16 mouse cellular contexts compared by ENCODE assay signal in genomic region chr6:129559641-129560027, GRCm38 (mm10). TPM values are rescaled to one million over a fixed set of nuclear protein-coding genes. Genes with fewer than 3 reads are reported as not detected.
DNase-seq lines count a peak whose midpoint lies in the region; ATAC-seq and TF ChIP-seq lines count a peak whose summit lies in the region.
"Had no signal": no experiment of that assay in that cellular context is flagged by ENCODE, and none has a peak within 500 bp of the region (broad histone marks: within the 10 kb centered on the region; RNA-seq: fewer than 3 reads in every experiment).

No protein-coding gene starts in this region.

- no peak for TF ChIP-seq EP300 in lung, postnatal 0 days (IDR thresholded peaks at IDR 0.05)

- H3K27ac ChIP-seq in lung, embryonic 14.5 days (ENCODE audit: low read depth): no peak overlapping the region
- H3K27ac ChIP-seq in lung, postnatal 0 days (ENCODE audit: low read length): no peak overlapping the region
- no peak overlapping the region for H3K27ac ChIP-seq in forebrain, embryonic 14.5 days (ENCODE audit: low read depth, low read length)
- no peak overlapping the region for H3K27ac ChIP-seq in hindbrain, postnatal 0 days
- H3K27ac ChIP-seq in neural tube, embryonic 13.5 days (replicated peaks): no peak overlapping the region
- H3K27ac ChIP-seq in kidney, embryonic 15.5 days: no peak overlapping the region
- H3K27ac ChIP-seq in heart, embryonic 10.5 days: no peak overlapping the region
- H3K27ac ChIP-seq: heart, embryonic 15.5 days; liver, embryonic 13.5 days; stomach, embryonic 15.5 days had no signal

- WGBS in lung, embryonic 14.5 days: 56% methylated on average over 4 of the region's 4 CpGs
- WGBS in lung, postnatal 0 days: 47% methylated on average over 4 of the region's 4 CpGs
- 58% methylated on average over 4 of the region's 4 CpGs for WGBS in forebrain, embryonic 14.5 days
- WGBS in hindbrain, postnatal 0 days: 59% methylated on average over 4 of the region's 4 CpGs
- 59% methylated on average over 4 of the region's 4 CpGs for WGBS in neural tube, embryonic 13.5 days
- WGBS in kidney, embryonic 15.5 days: 61% methylated on average over 4 of the region's 4 CpGs
- WGBS in heart, embryonic 10.5 days: 44% methylated on average over 4 of the region's 4 CpGs

- no peak overlapping the region for H3K4me3 ChIP-seq in lung, embryonic 14.5 days (ENCODE audit: low read depth, low read length)
- no peak overlapping the region for H3K4me3 ChIP-seq in lung, postnatal 0 days (ENCODE audit: low read depth, low read length)
- H3K4me3 ChIP-seq in forebrain, embryonic 14.5 days (ENCODE audit: low read depth, low read length): no peak overlapping the region
- H3K4me3 ChIP-seq in hindbrain, postnatal 0 days (ENCODE audit: low read length): no peak overlapping the region
- H3K4me3 ChIP-seq in neural tube, embryonic 13.5 days: no peak overlapping the region
- H3K4me3 ChIP-seq in kidney, embryonic 15.5 days (replicated peaks): no peak overlapping the region
- H3K4me3 ChIP-seq in heart, embryonic 10.5 days: no peak overlapping the region
- H3K4me3 ChIP-seq: heart, embryonic 15.5 days; liver, embryonic 13.5 days; stomach, embryonic 15.5 days had no signal

- ATAC-seq in lung, embryonic 14.5 days (ENCODE audit: insufficient read depth): 0 out of 2 replicates have a peak, but pooled peaks have one; percentile 36
- no peak for ATAC-seq in lung, postnatal 0 days
- peak; percentile 21 for ATAC-seq in forebrain, embryonic 14.5 days
- peak; percentile 36; the same call in 1 of the 2 replicates for ATAC-seq in hindbrain, postnatal 0 days
- ATAC-seq in neural tube, embryonic 13.5 days (ENCODE audit: low read depth): peak; percentile 44; the same call in 1 of the 2 replicates
- ATAC-seq in kidney, embryonic 15.5 days (replicated peaks; ENCODE audit: low FRiP score): no peak
- ATAC-seq in inflammation-experienced regulatory T-cells, adult 6 months: no peak

- no peak for DNase-seq in lung, embryonic 14.5 days
- DNase-seq in lung, postnatal 0 days (ENCODE audit: low spot score): no peak
- DNase-seq in forebrain, embryonic 14.5 days (ENCODE audit: low spot score): no peak
- no peak for DNase-seq in hindbrain, postnatal 0 days (ENCODE audit: low spot score)
- no peak for DNase-seq in heart, embryonic 10.5 days (ENCODE audit: low spot score)

- H3K9ac ChIP-seq in lung, embryonic 14.5 days: no peak overlapping the region
- H3K9ac ChIP-seq in lung, postnatal 0 days (replicated peaks; ENCODE audit: low read depth): no peak overlapping the region
- H3K9ac ChIP-seq in forebrain, embryonic 14.5 days (ENCODE audit: low read length): no peak overlapping the region
- H3K9ac ChIP-seq in hindbrain, postnatal 0 days (replicated peaks; ENCODE audit: low read length): no peak overlapping the region
- no peak overlapping the region for H3K9ac ChIP-seq in neural tube, embryonic 13.5 days
- no peak overlapping the region for H3K9ac ChIP-seq in kidney, embryonic 15.5 days
- H3K9ac ChIP-seq: heart, embryonic 15.5 days; liver, embryonic 13.5 days; stomach, embryonic 15.5 days had no signal

- H3K4me1 ChIP-seq in lung, embryonic 14.5 days (ENCODE audit: insufficient read depth): no peaks in the 10 kb centered on the region
- no peaks in the 10 kb centered on the region for H3K4me1 ChIP-seq in lung, postnatal 0 days (ENCODE audit: insufficient read depth, low read depth, low read length)
- H3K4me1 ChIP-seq in forebrain, embryonic 14.5 days (ENCODE audit: control insufficient read depth, insufficient read depth, low read length): no peaks in the 10 kb centered on the region
- H3K4me1 ChIP-seq in hindbrain, postnatal 0 days (ENCODE audit: insufficient read depth, low read length): no peaks in the 10 kb centered on the region
- no peaks in the 10 kb centered on the region for H3K4me1 ChIP-seq in neural tube, embryonic 13.5 days (replicated peaks)
- H3K4me1 ChIP-seq in kidney, embryonic 15.5 days: peaks cover 14% of the 10 kb centered on the region; the same call in 1 of the 2 replicates
- no peaks in the 10 kb centered on the region for H3K4me1 ChIP-seq in heart, embryonic 10.5 days
- H3K4me1 ChIP-seq: stomach, embryonic 15.5 days had no signal

- no peak for TF ChIP-seq CTCF in lung, embryonic 14.5 days (IDR thresholded peaks at IDR 0.05; ENCODE audit: low read depth)
- no peak for TF ChIP-seq CTCF in lung, postnatal 0 days (IDR thresholded peaks at IDR 0.05)
- no peak for TF ChIP-seq CTCF in hindbrain, postnatal 0 days (IDR thresholded peaks at IDR 0.05; ENCODE audit: low read depth)

- H3K27me3 ChIP-seq in lung, embryonic 14.5 days (ENCODE audit: insufficient read depth, low read length): no peaks in the 10 kb centered on the region
- H3K27me3 ChIP-seq in lung, postnatal 0 days (replicated peaks; ENCODE audit: insufficient read depth, low read length): no peaks in the 10 kb centered on the region
- no peaks in the 10 kb centered on the region for H3K27me3 ChIP-seq in forebrain, embryonic 14.5 days (replicated peaks; ENCODE audit: control insufficient read depth, insufficient read depth, low read length)
- no peaks in the 10 kb centered on the region for H3K27me3 ChIP-seq in hindbrain, postnatal 0 days (ENCODE audit: insufficient read depth, low read length)
- H3K27me3 ChIP-seq in neural tube, embryonic 13.5 days: no peaks in the 10 kb centered on the region
- no peaks in the 10 kb centered on the region for H3K27me3 ChIP-seq in kidney, embryonic 15.5 days
- no peaks in the 10 kb centered on the region for H3K27me3 ChIP-seq in heart, embryonic 10.5 days (ENCODE audit: insufficient read depth, poor library complexity, severe bottlenecking)
- H3K27me3 ChIP-seq: heart, embryonic 15.5 days; liver, embryonic 13.5 days; stomach, embryonic 15.5 days had no signal

- no peaks in the 10 kb centered on the region for H3K9me3 ChIP-seq in lung, embryonic 14.5 days (ENCODE audit: low read depth, low read length)
- no peaks in the 10 kb centered on the region for H3K9me3 ChIP-seq in lung, postnatal 0 days (ENCODE audit: low read length)
- no peaks in the 10 kb centered on the region for H3K9me3 ChIP-seq in forebrain, embryonic 14.5 days (replicated peaks; ENCODE audit: control insufficient read depth, low read length)
- H3K9me3 ChIP-seq in hindbrain, postnatal 0 days (ENCODE audit: low read length): no peaks in the 10 kb centered on the region
- no peaks in the 10 kb centered on the region for H3K9me3 ChIP-seq in neural tube, embryonic 13.5 days
- H3K9me3 ChIP-seq in kidney, embryonic 15.5 days (replicated peaks): no peaks in the 10 kb centered on the region
- no peaks in the 10 kb centered on the region for H3K9me3 ChIP-seq in heart, embryonic 10.5 days
- H3K9me3 ChIP-seq: heart, embryonic 15.5 days; liver, embryonic 13.5 days; stomach, embryonic 15.5 days had no signal

- H3K4me2 ChIP-seq in lung, embryonic 14.5 days: no peak overlapping the region
- H3K4me2 ChIP-seq in lung, postnatal 0 days (replicated peaks; ENCODE audit: low read depth, low read length): no peak overlapping the region
- H3K4me2 ChIP-seq in forebrain, embryonic 14.5 days (ENCODE audit: low read length): no peak overlapping the region
- no peak overlapping the region for H3K4me2 ChIP-seq in hindbrain, postnatal 0 days (ENCODE audit: low read depth, low read length)
- no peak overlapping the region for H3K4me2 ChIP-seq in neural tube, embryonic 13.5 days
- H3K4me2 ChIP-seq in kidney, embryonic 15.5 days: no peak overlapping the region
- H3K4me2 ChIP-seq: heart, embryonic 15.5 days; liver, embryonic 13.5 days; stomach, embryonic 15.5 days had no signal

- no peaks in the 10 kb centered on the region for H3K36me3 ChIP-seq in lung, embryonic 14.5 days (ENCODE audit: insufficient read depth)
- no peaks in the 10 kb centered on the region for H3K36me3 ChIP-seq in lung, postnatal 0 days (ENCODE audit: insufficient read depth, low read length)
- H3K36me3 ChIP-seq in forebrain, embryonic 14.5 days (ENCODE audit: control insufficient read depth, insufficient read depth, low read length): no peaks in the 10 kb centered on the region
- no peaks in the 10 kb centered on the region for H3K36me3 ChIP-seq in hindbrain, postnatal 0 days (ENCODE audit: insufficient read depth, low read length)
- no peaks in the 10 kb centered on the region for H3K36me3 ChIP-seq in neural tube, embryonic 13.5 days
- H3K36me3 ChIP-seq in kidney, embryonic 15.5 days: no peaks in the 10 kb centered on the region
- H3K36me3 ChIP-seq in heart, embryonic 10.5 days: no peaks in the 10 kb centered on the region
- H3K36me3 ChIP-seq: heart, embryonic 15.5 days; liver, embryonic 13.5 days; stomach, embryonic 15.5 days had no signal

RNA-seq across cellular contexts. Expression of gene Klre1, which starts 18.1 kb away (rescaled TPM):
- not detected in 2 replicates for polyA plus RNA-seq in lung, embryonic 14.5 days (2014; fragmentation: Nextera tagmentation; extraction: Ambion mirVana)
- 0.08 and 0.29 TPM in 2 replicates for polyA plus RNA-seq in lung, postnatal 0 days (2015; fragmentation: Nextera tagmentation; extraction: Ambion mirVana)
- not detected in 2 replicates for polyA plus RNA-seq in forebrain, embryonic 14.5 days (2014; fragmentation: Nextera tagmentation; extraction: Ambion mirVana)
- total RNA-seq in hindbrain, postnatal 0 days (2014; rRNA removed): not detected in 2 replicates
- polyA plus RNA-seq in hindbrain, postnatal 0 days (2015; fragmentation: Nextera tagmentation; extraction: Ambion mirVana): 0.21 TPM in 1 of 2 replicates, not detected in the other
- polyA plus RNA-seq in neural tube, embryonic 13.5 days (2015; fragmentation: Nextera tagmentation; extraction: Ambion mirVana): not detected in 2 replicates
- not detected in 2 replicates for polyA plus RNA-seq in kidney, embryonic 15.5 days (2015; fragmentation: Nextera tagmentation; extraction: Ambion mirVana)
- polyA plus RNA-seq in inflammation-experienced regulatory T-cells, adult 6 months (2017; shearing (Covaris generic)): under 1 TPM in 1 of 3 experiments, not detected in 2; 0.23 TPM
- polyA plus RNA-seq in heart, embryonic 10.5 days (2016; fragmentation: Nextera tagmentation; extraction: Ambion mirVana): not detected in 2 replicates
- total RNA-seq: gastrocnemius, postnatal 4 days; layer of hippocampus, postnatal 36 days; left cerebral cortex, postnatal 4 days had no signal
- polyA plus RNA-seq: heart, embryonic 15.5 days; intestine, embryonic 14.5 days; liver, embryonic 13.5 days; stomach, embryonic 15.5 days had no signal

RNA-seq across cellular contexts. Expression of gene Gabarapl1, which starts 26.7 kb away (rescaled TPM):
- polyA plus RNA-seq in lung, embryonic 14.5 days (2014; fragmentation: Nextera tagmentation; extraction: Ambion mirVana): 12.4 and 12.5 TPM in 2 replicates
- polyA plus RNA-seq in lung, postnatal 0 days (2015; fragmentation: Nextera tagmentation; extraction: Ambion mirVana): 78.8 and 82.3 TPM in 2 replicates
- 66.3 and 87.9 TPM in 2 replicates for polyA plus RNA-seq in forebrain, embryonic 14.5 days (2014; fragmentation: Nextera tagmentation; extraction: Ambion mirVana)
- 272 and 286 TPM in 2 replicates for total RNA-seq in hindbrain, postnatal 0 days (2014; rRNA removed)
- 272 and 274 TPM in 2 replicates for polyA plus RNA-seq in hindbrain, postnatal 0 days (2015; fragmentation: Nextera tagmentation; extraction: Ambion mirVana)
- polyA plus RNA-seq in neural tube, embryonic 13.5 days (2015; fragmentation: Nextera tagmentation; extraction: Ambion mirVana): 173 and 185 TPM in 2 replicates
- 60.8 and 62.8 TPM in 2 replicates for polyA plus RNA-seq in kidney, embryonic 15.5 days (2015; fragmentation: Nextera tagmentation; extraction: Ambion mirVana)
- 10 to 100 TPM in 1 of 3 experiments, 1 to 10 TPM in 2; 8.0 to 10.5 (median 8.1) TPM for polyA plus RNA-seq in inflammation-experienced regulatory T-cells, adult 6 months (2017; shearing (Covaris generic))
- 30.8 and 34.4 TPM in 2 replicates for polyA plus RNA-seq in heart, embryonic 10.5 days (2016; fragmentation: Nextera tagmentation; extraction: Ambion mirVana)

RNA-seq across cellular contexts. Expression of gene Klrd1, which starts 31.9 kb away (rescaled TPM):
- polyA plus RNA-seq in lung, embryonic 14.5 days (2014; fragmentation: Nextera tagmentation; extraction: Ambion mirVana): not detected in 2 replicates
- 0.93 and 1.4 TPM in 2 replicates for polyA plus RNA-seq in lung, postnatal 0 days (2015; fragmentation: Nextera tagmentation; extraction: Ambion mirVana)
- polyA plus RNA-seq in forebrain, embryonic 14.5 days (2014; fragmentation: Nextera tagmentation; extraction: Ambion mirVana): not detected in 2 replicates
- not detected in 2 replicates for total RNA-seq in hindbrain, postnatal 0 days (2014; rRNA removed)
- not detected in 2 replicates for polyA plus RNA-seq in hindbrain, postnatal 0 days (2015; fragmentation: Nextera tagmentation; extraction: Ambion mirVana)
- not detected in 2 replicates for polyA plus RNA-seq in neural tube, embryonic 13.5 days (2015; fragmentation: Nextera tagmentation; extraction: Ambion mirVana)
- polyA plus RNA-seq in kidney, embryonic 15.5 days (2015; fragmentation: Nextera tagmentation; extraction: Ambion mirVana): not detected in 2 replicates
- polyA plus RNA-seq in inflammation-experienced regulatory T-cells, adult 6 months (2017; shearing (Covaris generic)): 1 to 10 TPM in 1 of 3 experiments, under 1 TPM in 1, not detected in 1; 0.66 to 7.8 TPM
- not detected in 2 replicates for polyA plus RNA-seq in heart, embryonic 10.5 days (2016; fragmentation: Nextera tagmentation; extraction: Ambion mirVana)
- total RNA-seq: gastrocnemius, postnatal 4 days; layer of hippocampus, postnatal 36 days; left cerebral cortex, postnatal 4 days had no signal

RNA-seq across cellular contexts. Expression of gene Tmem52b, which starts 47.3 kb away (rescaled TPM):
- polyA plus RNA-seq in lung, embryonic 14.5 days (2014; fragmentation: Nextera tagmentation; extraction: Ambion mirVana): 0.47 and 0.55 TPM in 2 replicates
- not detected in 2 replicates for polyA plus RNA-seq in lung, postnatal 0 days (2015; fragmentation: Nextera tagmentation; extraction: Ambion mirVana)
- polyA plus RNA-seq in forebrain, embryonic 14.5 days (2014; fragmentation: Nextera tagmentation; extraction: Ambion mirVana): not detected in 2 replicates
- total RNA-seq in hindbrain, postnatal 0 days (2014; rRNA removed): 0.05 TPM in 1 of 2 replicates, not detected in the other
- polyA plus RNA-seq in hindbrain, postnatal 0 days (2015; fragmentation: Nextera tagmentation; extraction: Ambion mirVana): not detected in 2 replicates
- 0.11 and 0.37 TPM in 2 replicates for polyA plus RNA-seq in neural tube, embryonic 13.5 days (2015; fragmentation: Nextera tagmentation; extraction: Ambion mirVana)
- 44.7 and 45.4 TPM in 2 replicates for polyA plus RNA-seq in kidney, embryonic 15.5 days (2015; fragmentation: Nextera tagmentation; extraction: Ambion mirVana)
- not detected for polyA plus RNA-seq in inflammation-experienced regulatory T-cells, adult 6 months (2017; shearing (Covaris generic))
- polyA plus RNA-seq in heart, embryonic 10.5 days (2016; fragmentation: Nextera tagmentation; extraction: Ambion mirVana): not detected in 2 replicates
- total RNA-seq: gastrocnemius, postnatal 4 days; layer of hippocampus, postnatal 36 days; left cerebral cortex, postnatal 4 days had no signal
- polyA plus RNA-seq: heart, embryonic 15.5 days; liver, embryonic 13.5 days; small intestine, adult 2 months; stomach, embryonic 15.5 days had no signal

RNA-seq across cellular contexts. Expression of gene Olr1, which starts 52.7 kb away (rescaled TPM):
- 0.18 and 0.21 TPM in 2 replicates for polyA plus RNA-seq in lung, embryonic 14.5 days (2014; fragmentation: Nextera tagmentation; extraction: Ambion mirVana)
- 2.7 and 4.3 TPM in 2 replicates for polyA plus RNA-seq in lung, postnatal 0 days (2015; fragmentation: Nextera tagmentation; extraction: Ambion mirVana)
- not detected in 2 replicates for polyA plus RNA-seq in forebrain, embryonic 14.5 days (2014; fragmentation: Nextera tagmentation; extraction: Ambion mirVana)
- not detected in 2 replicates for total RNA-seq in hindbrain, postnatal 0 days (2014; rRNA removed)
- 0.09 TPM in 1 of 2 replicates, not detected in the other for polyA plus RNA-seq in hindbrain, postnatal 0 days (2015; fragmentation: Nextera tagmentation; extraction: Ambion mirVana)
- polyA plus RNA-seq in neural tube, embryonic 13.5 days (2015; fragmentation: Nextera tagmentation; extraction: Ambion mirVana): 0.06 TPM in 1 of 2 replicates, not detected in the other
- polyA plus RNA-seq in kidney, embryonic 15.5 days (2015; fragmentation: Nextera tagmentation; extraction: Ambion mirVana): 0.17 TPM in 1 of 2 replicates, not detected in the other
- under 1 TPM in 1 of 3 experiments, not detected in 2; 0.25 TPM for polyA plus RNA-seq in inflammation-experienced regulatory T-cells, adult 6 months (2017; shearing (Covaris generic))
- 0.20 and 0.28 TPM in 2 replicates for polyA plus RNA-seq in heart, embryonic 10.5 days (2016; fragmentation: Nextera tagmentation; extraction: Ambion mirVana)
- total RNA-seq: gastrocnemius, postnatal 4 days; layer of hippocampus, postnatal 36 days; left cerebral cortex, postnatal 4 days had no signal
- polyA plus RNA-seq: intestine, embryonic 14.5 days; small intestine, adult 2 months had no signal

Comparison
In these comparisons a context has a peak if more than half of its experiments do, and no peak if none do; other contexts are left out.
1. ATAC-seq: peak in lung, embryonic 14.5 days (single experiment), forebrain, embryonic 14.5 days (single experiment), hindbrain, postnatal 0 days (single experiment) and neural tube, embryonic 13.5 days (single experiment); none in lung, postnatal 0 days (single experiment), kidney, embryonic 15.5 days (single experiment) and inflammation-experienced regulatory T-cells, adult 6 months (single experiment).